Mouse (Mus musculus) E14TG2a.4 (cell line): ENCODE data around the gene Rhcg.

Experiments
- CTCF ChIP-seq: conservative IDR thresholded peaks from 2 replicates; pipeline ENCODE4 v1.5.1; 2014; ENCODE audit warnings: low read length
- POU5F1 ChIP-seq: IDR thresholded peaks from 2 replicates; pipeline ENCODE4 v1.6.1; 2014; ENCODE audit warnings: low read length, borderline replicate concordance

GRCm38 (mm10) chr7:79548893-79549555 is 68.4 kb downstream of the Rhcg start:
- TF ChIP-seq CTCF (no peak), POU5F1 (no peak)
